Mouse (Mus musculus): ENCODE data around the gene Riox2. TPM values are rescaled to one million over a fixed set of nuclear protein-coding genes. Genes with fewer than 3 reads are reported as not detected.

Gene Riox2
- polyA plus RNA-seq, 1 experiment from 2014 or later: 29.4 TPM

DNA sequence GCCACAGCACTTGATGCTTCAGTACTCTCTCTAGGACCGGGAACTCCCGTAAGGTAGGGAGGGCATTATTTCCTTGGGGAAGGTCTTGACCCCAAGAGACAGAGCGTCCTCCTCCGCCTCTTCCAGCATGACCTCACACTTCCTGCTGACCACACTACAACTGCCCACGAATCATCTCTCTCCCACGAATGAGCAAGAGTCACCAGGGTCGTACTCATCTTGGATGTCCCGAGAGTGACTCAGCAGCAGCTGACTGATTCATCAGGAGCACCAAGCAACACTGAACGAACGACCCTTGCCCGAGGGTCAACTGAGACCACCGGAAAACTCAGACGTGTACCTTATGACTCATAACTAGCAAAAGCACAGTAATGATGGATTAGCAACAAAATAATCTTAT, 58.0 kb downstream of the Riox2 start:
- Histone ChIP-seq H3K4me2 (no peak overlapping the region), H3K9me3 (replicated peaks; ENCODE audit: control insufficient read depth, low read length) (no peaks in the 10 kb centered on the region), H3K27ac (ENCODE audit: low read depth, low read length) (no peak overlapping the region), H3K9ac (ENCODE audit: low read depth, low read length) (no peak overlapping the region), H3K27me3 (ENCODE audit: control insufficient read depth, insufficient read depth, low read length) (no peaks in the 10 kb centered on the region), H3K36me3 (ENCODE audit: control insufficient read depth, insufficient read depth, low read length) (peaks cover 16% of the 10 kb centered on the region), H3K4me3 (ENCODE audit: low read depth, low read length) (no peak overlapping the region), H3K4me1 (ENCODE audit: control insufficient read depth, insufficient read depth, low read length) (peaks cover 4% of the 10 kb centered on the region; the same call in 1 of the 2 replicates)
- ATAC-seq (replicated peaks; ENCODE audit: insufficient number of reproducible peaks, low FRiP score, low TSS enrichment): no peak
- 76% methylated on average over 13 of the region's 13 CpGs for WGBS (ENCODE audit: insufficient replicate concordance)

DNA sequence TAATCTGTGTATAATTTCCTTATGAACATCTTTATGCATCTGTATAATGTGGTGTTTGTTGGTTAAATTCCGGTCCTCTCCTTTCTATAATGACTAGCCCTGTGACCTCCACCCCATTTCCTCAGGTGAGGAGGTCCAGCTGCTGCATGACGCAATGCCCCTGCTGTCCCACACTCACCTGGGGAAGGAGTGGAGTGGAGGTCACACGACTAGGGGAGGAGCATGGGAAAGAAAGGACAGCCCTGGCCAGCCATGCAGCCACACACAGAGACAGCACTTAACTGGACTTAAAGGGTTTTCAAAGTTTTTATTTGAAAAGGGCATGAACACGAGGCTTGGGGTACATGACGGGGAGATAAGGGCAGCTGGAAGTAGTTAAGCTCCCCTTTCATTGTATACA, 59.7 kb downstream of the Riox2 start:
- H3K4me1 ChIP-seq (ENCODE audit: control insufficient read depth, insufficient read depth, low read length): peaks cover 4% of the 10 kb centered on the region; the same call in 1 of the 2 replicates
- no peak overlapping the region for H3K4me3 ChIP-seq (ENCODE audit: low read depth, low read length)
- H3K36me3 ChIP-seq (ENCODE audit: control insufficient read depth, insufficient read depth, low read length): peaks cover 16% of the 10 kb centered on the region
- no peak overlapping the region for H3K4me2 ChIP-seq
- ATAC-seq (replicated peaks; ENCODE audit: insufficient number of reproducible peaks, low FRiP score, low TSS enrichment): no peak
- 69% methylated on average over 5 of the region's 5 CpGs for WGBS (ENCODE audit: insufficient replicate concordance)
- H3K9ac ChIP-seq (ENCODE audit: low read depth, low read length): no peak overlapping the region
- H3K27me3 ChIP-seq (ENCODE audit: control insufficient read depth, insufficient read depth, low read length): no peaks in the 10 kb centered on the region
- no peaks in the 10 kb centered on the region for H3K9me3 ChIP-seq (replicated peaks; ENCODE audit: control insufficient read depth, low read length)
- no peak overlapping the region for H3K27ac ChIP-seq (ENCODE audit: low read depth, low read length)

DNA sequence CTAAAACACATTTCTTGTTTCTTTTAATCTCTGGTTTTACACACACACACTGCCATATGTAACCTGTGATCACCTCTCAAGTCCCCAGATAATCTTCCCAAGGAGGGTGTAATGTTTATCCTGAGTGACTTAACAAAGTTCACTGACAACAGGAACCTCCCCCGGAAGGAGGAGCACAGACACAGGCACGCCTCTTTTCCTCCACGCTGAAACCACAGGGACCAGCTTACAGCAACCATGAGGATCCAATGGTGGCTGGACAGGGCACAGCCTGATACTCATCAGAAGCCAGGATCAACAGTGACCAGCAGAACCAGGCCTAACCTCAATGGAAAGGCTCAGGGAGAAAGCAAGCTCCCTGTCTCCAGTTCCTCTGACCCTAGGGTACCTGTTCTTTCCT, 61.0 kb downstream of the Riox2 start:
- Histone ChIP-seq H3K9me3 (replicated peaks; ENCODE audit: control insufficient read depth, low read length) (no peaks in the 10 kb centered on the region), H3K4me1 (ENCODE audit: control insufficient read depth, insufficient read depth, low read length) (peaks cover 4% of the 10 kb centered on the region; the same call in 1 of the 2 replicates), H3K4me3 (ENCODE audit: low read depth, low read length) (no peak overlapping the region), H3K27ac (ENCODE audit: low read depth, low read length) (no peak overlapping the region), H3K9ac (ENCODE audit: low read depth, low read length) (no peak overlapping the region), H3K4me2 (no peak overlapping the region), H3K27me3 (ENCODE audit: control insufficient read depth, insufficient read depth, low read length) (no peaks in the 10 kb centered on the region), H3K36me3 (ENCODE audit: control insufficient read depth, insufficient read depth, low read length) (peaks cover 16% of the 10 kb centered on the region)
- WGBS (ENCODE audit: insufficient replicate concordance): 27% methylated on average over 3 of the region's 3 CpGs
- ATAC-seq (replicated peaks; ENCODE audit: insufficient number of reproducible peaks, low FRiP score, low TSS enrichment): no peak

DNA sequence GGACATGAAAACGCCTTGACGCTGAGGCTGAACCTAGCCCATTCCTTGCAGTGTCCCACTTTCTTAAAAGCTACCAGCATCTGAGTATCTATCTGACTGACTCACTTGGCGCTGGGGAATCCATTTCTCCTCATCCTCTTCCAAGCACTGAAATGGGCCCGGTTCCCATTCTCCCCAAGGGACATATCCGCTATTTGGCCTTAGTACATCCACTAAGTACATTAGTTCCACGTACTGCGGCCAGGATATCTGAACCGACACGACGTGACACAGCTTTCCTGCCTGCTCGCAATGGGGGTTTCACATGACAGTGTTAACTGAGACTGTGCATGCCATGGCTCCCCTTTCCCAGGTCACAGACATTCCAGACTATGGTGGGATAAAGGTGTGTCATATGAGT, 62.8 kb downstream of the Riox2 start:
- Histone ChIP-seq H3K4me2 (no peak overlapping the region), H3K9ac (ENCODE audit: low read depth, low read length) (no peak overlapping the region), H3K4me1 (ENCODE audit: control insufficient read depth, insufficient read depth, low read length) (peaks cover 4% of the 10 kb centered on the region; the same call in 1 of the 2 replicates), H3K9me3 (replicated peaks; ENCODE audit: control insufficient read depth, low read length) (no peaks in the 10 kb centered on the region), H3K36me3 (ENCODE audit: control insufficient read depth, insufficient read depth, low read length) (peaks cover 16% of the 10 kb centered on the region), H3K27ac (ENCODE audit: low read depth, low read length) (no peak overlapping the region), H3K27me3 (ENCODE audit: control insufficient read depth, insufficient read depth, low read length) (no peaks in the 10 kb centered on the region), H3K4me3 (ENCODE audit: low read depth, low read length) (no peak overlapping the region)
- ATAC-seq (replicated peaks; ENCODE audit: insufficient number of reproducible peaks, low FRiP score, low TSS enrichment): no peak
- WGBS (ENCODE audit: insufficient replicate concordance): 86% methylated on average over 11 of the region's 11 CpGs

DNA sequence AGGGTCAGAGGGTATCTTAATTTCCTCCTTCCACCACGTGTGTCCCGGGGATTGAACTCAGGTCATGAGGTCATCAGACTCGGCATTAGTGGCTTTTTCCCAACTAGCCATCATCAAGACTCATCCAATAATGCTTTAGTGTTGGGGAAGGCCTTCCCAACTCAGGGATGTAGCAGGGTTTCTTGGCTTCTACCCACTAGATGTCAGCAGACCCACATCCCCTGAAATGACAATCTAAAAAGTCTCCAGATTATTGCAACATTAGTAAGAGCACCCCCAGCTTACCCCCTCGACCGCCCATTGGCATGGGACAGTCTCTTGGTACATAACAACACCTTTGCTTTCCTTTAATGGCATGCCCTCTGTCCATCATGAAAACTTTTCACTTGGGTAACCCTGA, 64.1 kb downstream of the Riox2 start:
- no peaks in the 10 kb centered on the region for H3K27me3 ChIP-seq (ENCODE audit: control insufficient read depth, insufficient read depth, low read length)
- no peak for ATAC-seq (replicated peaks; ENCODE audit: insufficient number of reproducible peaks, low FRiP score, low TSS enrichment)
- no peaks in the 10 kb centered on the region for H3K9me3 ChIP-seq (replicated peaks; ENCODE audit: control insufficient read depth, low read length)
- no peak overlapping the region for H3K4me2 ChIP-seq
- no peak overlapping the region for H3K9ac ChIP-seq (ENCODE audit: low read depth, low read length)
- no peak overlapping the region for H3K27ac ChIP-seq (ENCODE audit: low read depth, low read length)
- 57% methylated on average over 5 of the region's 5 CpGs for WGBS (ENCODE audit: insufficient replicate concordance)
- H3K36me3 ChIP-seq (ENCODE audit: control insufficient read depth, insufficient read depth, low read length): 0 out of 2 replicates have a peak, but pooled peaks cover 5% of the 10 kb centered on the region
- no peak overlapping the region for H3K4me3 ChIP-seq (ENCODE audit: low read depth, low read length)
- peaks cover 4% of the 10 kb centered on the region; the same call in 1 of the 2 replicates for H3K4me1 ChIP-seq (ENCODE audit: control insufficient read depth, insufficient read depth, low read length)

DNA sequence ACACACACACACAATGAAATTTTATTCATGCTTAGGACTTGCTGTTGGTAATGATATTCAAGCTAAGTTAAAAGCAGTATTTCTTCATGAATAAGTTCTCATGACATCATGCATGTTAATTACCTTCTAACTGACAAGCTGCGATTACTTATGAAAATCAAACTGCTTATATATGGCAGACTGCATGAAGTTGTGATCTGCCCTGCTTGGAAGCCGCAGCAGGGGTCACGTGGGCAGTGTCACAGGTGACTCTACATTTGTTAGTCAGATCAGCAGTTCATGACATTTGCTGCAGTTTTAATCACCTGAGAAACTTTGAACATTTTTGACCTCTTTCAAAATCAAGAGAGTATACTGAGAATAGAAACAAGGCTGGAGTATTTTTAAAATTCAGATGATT, 69.4 kb downstream of the Riox2 start:
- Histone ChIP-seq H3K27me3 (ENCODE audit: control insufficient read depth, insufficient read depth, low read length) (no peaks in the 10 kb centered on the region), H3K4me2 (no peak overlapping the region), H3K9ac (ENCODE audit: low read depth, low read length) (no peak overlapping the region), H3K36me3 (ENCODE audit: control insufficient read depth, insufficient read depth, low read length) (0 out of 2 replicates have a peak, but pooled peaks cover 3% of the 10 kb centered on the region), H3K4me1 (ENCODE audit: control insufficient read depth, insufficient read depth, low read length) (no peaks in the 10 kb centered on the region), H3K27ac (ENCODE audit: low read depth, low read length) (no peak overlapping the region), H3K4me3 (ENCODE audit: low read depth, low read length) (no peak overlapping the region), H3K9me3 (replicated peaks; ENCODE audit: control insufficient read depth, low read length) (no peaks in the 10 kb centered on the region)
- 80% methylated on average over 3 of the region's 3 CpGs for WGBS (ENCODE audit: insufficient replicate concordance)
- no peak for ATAC-seq (replicated peaks; ENCODE audit: insufficient number of reproducible peaks, low FRiP score, low TSS enrichment)

DNA sequence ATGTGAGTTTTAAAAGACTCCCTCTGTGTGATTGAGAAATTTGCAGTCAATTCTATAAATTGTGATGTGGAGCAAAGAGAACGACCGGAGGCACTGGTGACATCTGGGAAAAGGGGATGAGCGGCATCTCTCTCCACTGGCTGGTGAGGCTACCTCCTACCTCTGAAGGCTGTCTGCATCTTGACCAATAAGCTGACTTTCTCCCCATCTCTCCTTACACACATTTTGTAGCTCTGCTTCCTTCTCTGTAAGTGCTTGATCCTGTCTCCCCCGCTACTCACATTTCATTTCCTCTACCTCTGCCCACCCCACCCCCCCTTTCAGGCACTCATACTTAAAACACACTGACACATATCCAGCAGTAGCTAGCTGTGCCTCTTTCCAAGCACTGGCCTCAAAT, 69.8 kb downstream of the Riox2 start:
- no peak overlapping the region for H3K4me2 ChIP-seq
- no peaks in the 10 kb centered on the region for H3K27me3 ChIP-seq (ENCODE audit: control insufficient read depth, insufficient read depth, low read length)
- no peak overlapping the region for H3K4me3 ChIP-seq (ENCODE audit: low read depth, low read length)
- no peak overlapping the region for H3K9ac ChIP-seq (ENCODE audit: low read depth, low read length)
- H3K36me3 ChIP-seq (ENCODE audit: control insufficient read depth, insufficient read depth, low read length): 0 out of 2 replicates have a peak, but pooled peaks cover 3% of the 10 kb centered on the region
- no peak for ATAC-seq (replicated peaks; ENCODE audit: insufficient number of reproducible peaks, low FRiP score, low TSS enrichment)
- no peak overlapping the region for H3K27ac ChIP-seq (ENCODE audit: low read depth, low read length)
- no peaks in the 10 kb centered on the region for H3K4me1 ChIP-seq (ENCODE audit: control insufficient read depth, insufficient read depth, low read length)
- 62% methylated on average over 4 of the region's 4 CpGs for WGBS (ENCODE audit: insufficient replicate concordance)
- no peaks in the 10 kb centered on the region for H3K9me3 ChIP-seq (replicated peaks; ENCODE audit: control insufficient read depth, low read length)

Other genes with a start within 250 kb of the Riox2 start
- gene Olfr201, start 199.1 kb upstream of the Riox2 start, polyA plus RNA-seq (2014; fragmentation: Nextera tagmentation; extraction: Ambion mirVana): not detected in 2 replicates
- not detected in 2 replicates for gene Olfr202, start 185.0 kb upstream of the Riox2 start, polyA plus RNA-seq (2014; fragmentation: Nextera tagmentation; extraction: Ambion mirVana)
- gene Olfr203, start 172.9 kb upstream of the Riox2 start, polyA plus RNA-seq (2014; fragmentation: Nextera tagmentation; extraction: Ambion mirVana): not detected in 2 replicates
- not detected in 2 replicates for gene Olfr204, start 153.5 kb upstream of the Riox2 start, polyA plus RNA-seq (2014; fragmentation: Nextera tagmentation; extraction: Ambion mirVana)
- not detected in 2 replicates for gene Olfr205, start 140.6 kb upstream of the Riox2 start, polyA plus RNA-seq (2014; fragmentation: Nextera tagmentation; extraction: Ambion mirVana)
- gene Olfr206, start 122.5 kb upstream of the Riox2 start, polyA plus RNA-seq (2014; fragmentation: Nextera tagmentation; extraction: Ambion mirVana): not detected in 2 replicates
- not detected in 2 replicates for gene Olfr209, start 107.8 kb upstream of the Riox2 start, polyA plus RNA-seq (2014; fragmentation: Nextera tagmentation; extraction: Ambion mirVana)
- gene Gabrr3, start 64.4 kb upstream of the Riox2 start, polyA plus RNA-seq (2014; fragmentation: Nextera tagmentation; extraction: Ambion mirVana): 0.08 TPM in 1 of 2 replicates, not detected in the other
- gene Crybg3, start 129.2 kb downstream of the Riox2 start, polyA plus RNA-seq (2014; fragmentation: Nextera tagmentation; extraction: Ambion mirVana): 19.7 and 19.8 TPM in 2 replicates
- 20.8 and 24.6 TPM in 2 replicates for gene Arl6, start 167.6 kb downstream of the Riox2 start, polyA plus RNA-seq (2014; fragmentation: Nextera tagmentation; extraction: Ambion mirVana)